Mouse (Mus musculus): ENCODE data around the gene Mpz.

GRCm38 (mm10) chr1:171156644-171157043 lies 6.1 kb downstream of the Mpz start:
- TF ChIP-seq POLR2A (IDR thresholded peaks at IDR 0.05; ENCODE audit: borderline replicate concordance, extremely low read depth, low read depth, low read length): no peak
- no peak for TF ChIP-seq CTCF (IDR thresholded peaks at IDR 0.05; ENCODE audit: insufficient read depth, low read length)
